Mouse (Mus musculus) thymus, postnatal 14 days (tissue): Measurements from ENCODE around the gene Lair1.

ENCODE experiments used
- DNase-seq: peaks from one replicate; pipeline ENCODE4 v3.0.0; 2021

Lair1 gene

GRCm38 (mm10) chr7:3957387-3957786 is 105.6 kb downstream of the Lair1 start:
- DNase-seq: no peak
